Mouse (Mus musculus) central nervous system, embryonic 14 days (tissue): ENCODE measurements around the gene Gpr153. TPM values are rescaled to one million over a fixed set of nuclear protein-coding genes. Genes with fewer than 3 reads are reported as not detected.

Experiments used
- polyA plus RNA-seq: library from polyadenylated mRNA; depleted of rRNA; stranded (reverse); fragments of >200 nt; gene quantifications from 2 replicates; pipeline ENCODE4 v1.2.3, GENCODE M21; 2012; rRNA removed

Gene Gpr153
- polyA plus RNA-seq = 24.8 and 36.0 TPM in 2 replicates

GRCm38 (mm10) chr4:152273621-152274236, at the start of gene Gpr153:
Gene Gpr153, plus strand, starts transcription at chr4:152274232.

GRCm38 (mm10) chr4:152291562-152291961, 17.5 kb downstream of the Gpr153 start, which contains the start of gene Hes3:
Gene Hes3, minus strand, starts transcription at chr4:152291662.

GRCm38 (mm10) chr4:152296874-152297861, 23.1 kb downstream of the Gpr153 start, which contains the start of gene Icmt:
Gene Icmt, plus strand, starts transcription at chr4:152297227.

GRCm38 (mm10) chr4:152318517-152319234, 44.6 kb downstream of the Gpr153 start, which contains the start of gene Rnf207:
Gene Rnf207, minus strand, starts transcription at chr4:152318993.

GRCm38 (mm10) chr4:152325574-152326411, 51.8 kb downstream of the Gpr153 start, which contains the start of gene Rpl22:
Gene Rpl22, plus strand, starts transcription at chr4:152325742.

Other genes starting within 250 kb of the Gpr153 start
- gene Zbtb48, start 246.6 kb upstream of the Gpr153 start, polyA plus RNA-seq = 34.9 and 39.6 TPM in 2 replicates
- 0.41 TPM in 2 replicates for gene Tas1r1, start 235.7 kb upstream of the Gpr153 start, polyA plus RNA-seq
- gene Nol9, start 234.9 kb upstream of the Gpr153 start, polyA plus RNA-seq = 24.9 and 27.4 TPM in 2 replicates
- gene Plekhg5, start 201.7 kb upstream of the Gpr153 start, polyA plus RNA-seq = 14.2 and 17.7 TPM in 2 replicates
- 4.1 and 4.5 TPM in 2 replicates for gene Tnfrsf25, start 158.3 kb upstream of the Gpr153 start, polyA plus RNA-seq
- gene Espn, start 121.9 kb upstream of the Gpr153 start, polyA plus RNA-seq = 0.28 and 1.1 TPM in 2 replicates
- gene Hes2, start 115.4 kb upstream of the Gpr153 start, polyA plus RNA-seq = not detected in 2 replicates
- gene Acot7, start 96.1 kb upstream of the Gpr153 start, polyA plus RNA-seq = 184 and 213 TPM in 2 replicates
- 0.55 and 0.64 TPM in 2 replicates for gene Hes3, start 17.4 kb downstream of the Gpr153 start, polyA plus RNA-seq
- 21.1 and 22.5 TPM in 2 replicates for gene Icmt, start 23.0 kb downstream of the Gpr153 start, polyA plus RNA-seq
- gene Rnf207, start 44.8 kb downstream of the Gpr153 start, polyA plus RNA-seq = 9.2 and 9.3 TPM in 2 replicates
- 501 and 537 TPM in 2 replicates for gene Rpl22, start 51.5 kb downstream of the Gpr153 start, polyA plus RNA-seq
- gene Chd5, start 64.4 kb downstream of the Gpr153 start, polyA plus RNA-seq = 25.6 and 28.8 TPM in 2 replicates
- 7.4 and 7.9 TPM in 2 replicates for gene Nphp4, start 202.5 kb downstream of the Gpr153 start, polyA plus RNA-seq
- gene Kcnab2, start 203.6 kb downstream of the Gpr153 start, polyA plus RNA-seq = 11.4 and 13.7 TPM in 2 replicates